Mouse (Mus musculus): Measurements from ENCODE around the gene Cdh5.

DNA sequence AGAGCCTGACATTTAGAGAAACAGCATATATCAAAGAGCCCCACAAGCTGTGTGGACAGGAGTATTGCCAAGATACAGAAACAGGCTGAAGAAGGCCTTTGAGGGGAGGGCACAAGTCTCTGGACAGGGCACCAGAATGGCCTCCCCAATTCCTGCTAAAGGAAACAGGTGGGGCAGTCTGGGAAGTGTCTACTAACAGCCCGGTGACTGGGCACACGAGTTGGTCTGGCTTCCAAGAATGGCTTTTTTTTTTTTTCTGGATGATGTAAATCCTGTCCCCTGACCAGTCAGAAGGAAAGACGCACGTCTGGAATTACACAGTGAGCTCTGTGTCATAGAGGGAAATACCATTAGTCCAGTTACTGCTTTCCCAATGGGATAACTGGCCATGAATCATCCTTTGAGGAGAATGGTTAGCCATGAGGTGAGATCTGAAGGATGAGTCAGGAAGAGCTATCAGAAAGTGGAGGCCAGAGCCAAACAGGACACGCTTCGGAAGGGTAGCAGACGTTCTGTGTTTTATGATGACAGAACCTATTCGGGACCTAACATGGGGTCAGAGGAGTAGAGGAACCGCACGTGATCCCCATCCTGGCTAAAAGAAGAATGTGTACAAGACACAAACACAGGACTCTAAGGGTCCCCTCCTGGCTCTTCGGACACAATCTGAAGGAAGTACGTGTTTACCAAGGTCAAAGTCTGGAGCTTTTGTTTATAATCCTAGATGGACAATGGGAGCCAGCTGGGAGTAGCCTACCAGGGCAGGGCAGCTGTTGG lies 20.4 kb downstream of the Cdh5 start:
- no peak for TF ChIP-seq POLR2A (IDR thresholded peaks at IDR 0.05; ENCODE audit: extremely low read depth, insufficient read depth, low read length)
- TF ChIP-seq CTCF (IDR thresholded peaks at IDR 0.05; ENCODE audit: low read depth, low read length): no peak
